Mouse (Mus musculus) heart, postnatal 25 days (tissue): ENCODE data around the gene Brd4. TPM values are rescaled to one million over a fixed set of nuclear protein-coding genes. Genes with fewer than 3 reads are reported as not detected.

Experiments
- total RNA-seq, 2 experiments: library from RNA; stranded (reverse); gene quantifications; 2 replicates each; pipeline ENCODE4 v1.2.3; 2021

Brd4 gene
- total RNA-seq, 2 experiments from 2014 or later = 50.9 to 57.5 TPM

Other genes starting within 250 kb of the Brd4 start
- 1 to 10 TPM; 8.6 to 8.8 TPM for gene Rrp1b, start 248.6 kb downstream of the Brd4 start, total RNA-seq
- 1 to 10 TPM in 1 of 2 experiments, under 1 TPM in 1; 0.75 to 1.4 TPM for gene Hsf2bp, start 248.4 kb downstream of the Brd4 start, total RNA-seq
- gene Notch3, start 117.9 kb downstream of the Brd4 start, total RNA-seq = 10 to 100 TPM; 23.4 to 31.1 TPM
- 1 to 10 TPM; 1.3 TPM for gene Ephx3, start 95.2 kb downstream of the Brd4 start, total RNA-seq
- gene Akap8, start 36.5 kb upstream of the Brd4 start, total RNA-seq = 10 to 100 TPM; 37.2 to 51.5 TPM
- 10 to 100 TPM; 43.0 to 46.3 TPM for gene Akap8l, start 65.9 kb upstream of the Brd4 start, total RNA-seq
- 10 to 100 TPM; 18.1 to 20.2 TPM for gene Wiz, start 104.7 kb upstream of the Brd4 start, total RNA-seq
- 1 to 10 TPM in 1 of 2 experiments, under 1 TPM in 1; 0.91 to 1.3 TPM for gene Rasal3, start 118.9 kb upstream of the Brd4 start, total RNA-seq
- gene Pglyrp2, start 139.4 kb upstream of the Brd4 start, total RNA-seq = under 1 TPM; 0.16 to 0.20 TPM
- under 1 TPM in 1 of 2 experiments, not detected in 1; 0.18 TPM for gene Cyp4f39, start 168.0 kb upstream of the Brd4 start, total RNA-seq
- gene Cyp4f17, start 221.3 kb upstream of the Brd4 start, total RNA-seq = 1 to 10 TPM; 5.4 to 7.4 TPM